Mouse (Mus musculus): ENCODE data around the gene Scgb2b12.
"Not testable (repeated sequence)": the region's sequence is repeated elsewhere in the genome, so short reads cannot be mapped to it uniquely, and the experiment has no call there.

The Scgb2b12 gene

DNA sequence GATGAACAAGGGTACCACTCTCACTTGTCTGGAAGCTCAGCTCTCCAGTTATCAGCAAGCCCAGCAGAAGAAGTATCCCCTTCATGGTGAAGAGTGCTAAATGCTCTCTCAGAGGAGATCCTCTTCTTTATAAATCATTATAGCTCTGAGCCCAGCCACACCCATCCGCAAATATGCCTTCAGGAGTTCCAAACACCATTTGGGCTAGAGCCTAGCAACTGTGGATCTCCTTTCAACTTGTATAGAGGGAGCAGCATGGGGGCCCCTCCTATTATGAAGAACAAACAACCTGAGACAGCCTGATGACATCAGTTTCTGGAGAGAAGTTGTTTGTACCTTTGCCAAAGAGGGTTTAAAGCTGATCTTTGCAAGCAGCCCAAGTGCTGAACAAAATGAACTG lies at the start of gene Scgb2b12:
TSS of gene Scgb2b12 (minus strand) at position 101 of the 400 bp plus-strand sequence.
- DNase-seq: not testable (repeated sequence)

DNA sequence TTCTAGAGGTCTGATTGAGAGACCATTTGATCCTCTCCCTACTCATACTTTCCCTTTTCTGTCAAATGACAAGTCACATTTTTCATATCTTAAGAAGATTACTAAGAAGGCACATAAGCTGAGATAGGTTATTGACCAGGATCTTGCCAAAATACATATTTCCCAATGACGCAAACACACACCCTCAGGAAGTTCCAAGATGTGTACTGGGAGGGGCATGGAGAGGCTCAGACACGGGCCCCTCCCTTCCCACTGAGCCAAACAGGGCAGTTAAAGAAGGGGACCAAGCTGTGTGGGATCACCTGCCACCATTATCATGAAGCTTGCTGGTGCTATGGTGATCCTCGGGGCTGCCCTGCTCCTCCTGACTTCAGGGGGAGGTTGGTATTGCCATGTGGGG lies 6.8 kb upstream of the Scgb2b12 start, which contains the start of gene Scgb1b12:
TSS of gene Scgb1b12 (plus strand) at position 301 of the 400 bp plus-strand sequence.
- DNase-seq: not testable (repeated sequence)

Measured in spleen, adult 18-20 months (tissue).